Mouse (Mus musculus): Measurements from ENCODE around the gene Stk39.

Gene Stk39

GRCm38 (mm10) chr2:68471759-68472550, at the start of gene Stk39:
Gene Stk39, minus strand, starts transcription at chr2:68472268.
- peak; percentile 83 for DNase-seq (ENCODE audit: low read depth)

- no peak for DNase-seq (ENCODE audit: low read depth)
Measured at GRCm38 (mm10) chr2:68515409-68515808, 43.3 kb upstream of the Stk39 start.

- no peak for DNase-seq (ENCODE audit: low read depth)
Measured at GRCm38 (mm10) chr2:68503202-68503601, 31.1 kb upstream of the Stk39 start.

GRCm38 (mm10) chr2:68502734-68503133, 30.7 kb upstream of the Stk39 start:
- DNase-seq (ENCODE audit: low read depth), result no peak

GRCm38 (mm10) chr2:68502236-68502635, 30.2 kb upstream of the Stk39 start:
- DNase-seq (ENCODE audit: low read depth), result no peak

GRCm38 (mm10) chr2:68486275-68486674, 14.2 kb upstream of the Stk39 start:
- DNase-seq (ENCODE audit: low read depth), result no peak

GRCm38 (mm10) chr2:68485141-68485540, 13.1 kb upstream of the Stk39 start:
- DNase-seq (ENCODE audit: low read depth), result peak; percentile 18

DNA sequence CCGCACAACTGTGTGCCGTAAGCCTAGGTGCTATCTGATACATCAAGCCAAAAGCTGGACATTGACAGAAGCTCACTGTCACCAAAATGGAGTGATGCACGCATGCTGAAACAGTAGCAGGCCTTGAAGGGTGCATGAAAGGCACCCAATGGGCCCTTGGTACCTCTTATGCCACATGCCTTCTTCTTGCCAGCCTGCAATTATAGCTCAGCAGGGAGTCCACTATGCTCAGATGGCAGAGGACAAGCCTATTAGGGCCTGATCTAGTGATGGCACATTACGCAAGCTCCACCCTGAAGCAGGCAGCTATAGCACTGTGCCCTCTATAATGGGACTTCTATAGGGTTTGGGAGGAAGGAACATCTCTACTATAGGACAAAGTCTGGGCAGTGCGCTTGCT, 10.8 kb upstream of the Stk39 start:
- no peak for DNase-seq (ENCODE audit: low read depth)

DNA sequence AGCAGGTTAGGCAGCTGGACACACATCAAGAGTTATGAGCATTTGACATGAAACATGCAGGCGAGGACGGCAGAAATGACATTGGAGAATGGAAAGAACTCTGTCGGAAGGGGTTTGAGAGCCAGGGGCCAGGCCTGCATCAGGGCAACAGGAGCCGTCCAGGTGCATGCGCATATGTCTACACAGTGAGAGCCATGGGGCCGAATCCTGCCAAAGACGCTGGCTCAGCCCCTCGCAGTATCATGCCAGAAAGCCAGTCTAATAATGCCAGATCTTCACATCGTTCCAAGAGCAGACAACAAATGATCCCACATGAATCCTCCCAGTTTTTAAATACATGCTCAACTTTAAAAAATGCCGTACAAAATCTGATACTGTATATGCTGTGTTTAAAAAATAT, 7.8 kb upstream of the Stk39 start:
- DNase-seq (ENCODE audit: low read depth), result no peak

- DNase-seq (ENCODE audit: low read depth), result no peak
Measured at GRCm38 (mm10) chr2:68472921-68473320, 853 bp upstream of the Stk39 start.

- peak; percentile 7 for DNase-seq (ENCODE audit: low read depth)
Measured at GRCm38 (mm10) chr2:68472551-68472910, 463 bp upstream of the Stk39 start.

GRCm38 (mm10) chr2:68470891-68471758, 943 bp downstream of the Stk39 start:
- DNase-seq (ENCODE audit: low read depth), result peak; percentile 59

DNA sequence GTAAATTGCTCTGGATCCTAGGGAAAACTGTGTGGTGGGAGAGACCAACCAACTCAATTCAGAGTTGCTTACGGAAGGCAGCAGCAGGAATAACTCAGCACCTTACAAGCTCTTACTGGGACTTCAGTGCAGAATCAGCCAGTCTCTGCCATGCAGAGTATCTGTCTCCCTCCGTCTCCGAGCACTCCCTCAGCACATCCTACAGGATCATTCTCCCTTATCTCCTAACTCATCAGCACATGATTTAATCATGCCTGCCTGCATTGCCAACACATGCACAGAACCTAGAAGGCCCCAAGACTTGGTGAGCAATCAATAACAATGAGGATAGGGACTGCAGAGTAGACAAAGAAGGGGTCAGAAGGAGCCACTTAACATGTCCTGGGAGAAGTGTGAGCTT, 2.6 kb downstream of the Stk39 start:
- no peak for DNase-seq (ENCODE audit: low read depth)

DNA sequence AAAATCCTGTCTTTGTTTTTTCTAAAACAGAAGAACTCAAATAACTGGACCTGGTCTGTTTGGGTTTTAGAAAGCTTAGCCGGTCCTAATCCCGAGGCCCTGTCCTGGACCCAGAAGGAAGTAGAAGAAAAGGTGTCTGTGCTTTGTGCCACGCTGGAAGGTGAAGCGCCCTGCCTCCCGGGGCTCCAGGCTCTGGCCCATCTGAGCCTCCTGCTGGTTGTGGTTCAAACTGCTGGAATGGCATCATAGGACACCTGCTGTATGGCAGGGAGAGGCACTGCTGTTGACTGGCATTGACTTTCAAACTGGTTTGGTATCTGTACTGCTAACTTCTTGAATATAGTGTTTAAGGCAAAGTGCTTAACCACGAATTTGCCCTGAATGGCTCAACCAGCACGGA, 3.4 kb downstream of the Stk39 start:
- DNase-seq (ENCODE audit: low read depth), result peak; percentile 28

GRCm38 (mm10) chr2:68468259-68468658, 3.8 kb downstream of the Stk39 start:
- no peak for DNase-seq (ENCODE audit: low read depth)

DNA sequence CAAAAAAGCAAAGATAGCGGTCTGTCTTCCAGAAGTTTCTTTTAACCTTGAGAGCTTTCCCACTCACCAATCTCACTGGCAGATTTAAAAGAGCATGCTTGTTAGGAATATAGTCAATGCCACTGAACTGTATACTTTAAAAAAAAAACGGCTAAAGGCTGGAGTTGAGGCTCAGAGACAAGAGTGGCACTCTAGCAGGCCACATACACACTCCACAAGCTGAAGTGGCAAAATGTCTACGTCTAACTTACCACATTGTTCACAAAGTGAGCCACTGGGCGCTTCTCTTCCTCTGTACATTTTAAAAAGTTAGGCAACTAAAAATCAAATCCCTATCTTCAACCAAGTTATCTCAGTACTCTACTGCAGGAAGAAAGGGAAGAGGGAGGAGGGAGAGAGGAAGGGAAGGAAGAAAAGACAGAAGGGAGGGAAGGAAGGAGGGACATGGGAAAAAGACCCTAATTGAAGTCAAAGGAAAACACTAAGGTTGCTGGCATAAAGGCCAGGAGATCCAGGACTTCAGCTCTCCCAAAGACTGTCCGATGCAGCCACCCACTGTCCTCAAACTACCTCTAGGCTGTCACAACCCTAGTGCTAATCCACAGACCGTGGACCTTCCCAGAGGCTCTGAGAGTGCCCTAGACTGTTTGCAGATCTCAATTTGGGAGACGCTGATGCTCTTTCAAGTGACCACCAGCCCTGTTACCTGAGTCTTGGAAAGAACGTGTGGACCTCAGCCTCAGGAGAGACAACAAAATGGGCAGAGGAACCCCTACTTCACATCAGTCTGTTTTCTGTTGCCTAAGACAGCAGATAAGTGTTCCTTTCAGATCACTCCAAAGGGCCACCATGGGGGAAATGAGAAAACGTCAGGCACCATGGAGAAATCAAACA, 4.7 kb downstream of the Stk39 start:
- no peak for DNase-seq (ENCODE audit: low read depth)

DNA sequence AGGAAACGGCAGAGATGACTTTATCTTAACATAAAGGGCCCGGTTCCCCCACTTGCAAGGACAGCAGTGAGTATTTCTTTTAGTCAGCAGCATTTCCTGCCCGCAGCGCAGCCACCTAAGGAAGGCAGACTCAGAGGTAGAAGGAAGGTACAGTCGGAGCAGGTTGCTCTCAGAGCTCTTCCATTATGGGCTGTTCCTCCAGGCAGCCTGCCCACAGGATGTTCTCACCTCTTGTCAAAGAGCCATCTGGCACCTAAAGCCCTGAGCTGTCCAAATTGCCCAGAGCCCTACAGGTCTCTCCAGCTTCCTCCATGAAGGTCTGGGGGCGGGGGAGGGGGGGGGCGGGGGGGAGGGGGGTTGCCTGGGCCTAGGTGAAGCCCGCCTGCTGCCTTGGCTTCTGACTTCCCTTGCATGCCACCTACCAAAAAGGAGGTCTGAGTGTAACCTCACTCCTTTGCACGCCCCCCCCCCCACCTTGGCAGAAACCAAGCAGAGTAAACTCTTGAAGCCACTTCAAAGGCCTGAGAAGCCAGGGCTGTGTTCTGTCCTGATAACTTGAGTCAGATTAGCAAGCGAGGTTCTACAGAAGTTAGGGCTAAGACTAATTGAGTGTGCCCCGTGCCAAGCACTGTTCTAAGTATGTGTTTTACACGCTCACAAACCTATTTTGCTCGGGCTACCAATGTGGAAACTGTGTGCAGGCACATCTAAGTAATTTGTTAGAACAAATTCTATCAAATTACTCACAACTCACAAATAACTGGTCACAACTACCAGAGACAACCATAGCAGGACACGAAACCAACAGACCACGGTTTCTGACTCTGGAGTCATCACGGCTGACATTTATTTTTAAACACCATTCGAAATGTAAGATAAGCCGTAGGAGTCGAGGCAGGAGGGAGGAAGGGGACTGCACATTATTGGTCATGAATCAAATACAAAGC, 5.7 kb downstream of the Stk39 start:
- peak; percentile 37 for DNase-seq (ENCODE audit: low read depth)

DNA sequence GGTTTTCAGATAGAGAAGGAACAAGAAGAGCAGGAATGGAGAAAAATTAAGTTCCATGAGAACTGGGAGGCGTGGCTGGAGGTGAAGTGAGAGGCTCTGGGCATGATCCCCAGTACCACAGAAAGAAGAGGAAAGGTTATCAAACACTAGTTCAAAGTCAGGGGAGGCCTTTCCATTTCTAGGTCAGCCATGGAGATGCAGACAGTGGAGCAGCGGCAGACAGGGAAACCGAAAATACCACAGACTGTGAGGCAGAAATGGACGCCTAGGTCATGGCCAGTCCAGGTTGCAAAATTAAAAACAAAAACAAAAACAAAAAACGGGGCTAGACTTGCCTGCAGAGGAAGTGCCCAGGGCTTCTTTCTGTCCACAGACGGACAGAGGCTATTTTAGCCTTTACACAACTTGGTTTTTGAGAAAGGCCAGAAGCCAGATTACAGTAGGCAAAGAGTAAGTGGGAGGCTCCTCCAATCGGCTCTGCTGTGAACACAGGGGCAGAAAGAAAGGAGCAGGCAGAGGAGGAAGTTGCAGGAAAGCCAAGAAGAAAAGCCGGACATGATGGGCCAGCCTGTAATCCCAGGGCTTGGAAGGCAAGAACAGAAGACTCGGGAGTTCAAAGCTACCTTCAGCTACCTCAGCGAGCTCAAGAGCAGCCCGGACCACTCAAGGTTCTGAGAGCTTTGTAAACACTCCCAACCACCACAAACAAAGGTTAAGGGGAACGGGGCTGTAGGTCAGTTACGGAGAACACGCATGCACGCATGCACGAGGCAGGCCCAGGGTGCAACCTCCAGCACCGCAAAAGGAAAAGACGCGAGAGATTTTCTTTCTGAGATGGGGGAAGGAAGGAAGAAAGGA, 6.6 kb downstream of the Stk39 start:
- no peak for DNase-seq (ENCODE audit: low read depth)

- no peak for DNase-seq (ENCODE audit: low read depth)
Measured at GRCm38 (mm10) chr2:68464456-68464855, 7.6 kb downstream of the Stk39 start.

GRCm38 (mm10) chr2:68463801-68464200, 8.3 kb downstream of the Stk39 start:
- no peak for DNase-seq (ENCODE audit: low read depth)

Data from NIH3T3 (cell line).